Mouse (Mus musculus): ENCODE measurements around the gene Agbl5. TPM values are rescaled to one million over a fixed set of nuclear protein-coding genes. Genes with fewer than 3 reads are reported as not detected.

Gene Agbl5
- polyA plus RNA-seq (2017; shearing (Covaris generic)): 10 to 100 TPM; 14.0 to 15.8 TPM

GRCm38 (mm10) chr5:30888337-30889087 is at the start of gene Agbl5:
Agbl5 (plus strand) TSS chr5:30888694.

GRCm38 (mm10) chr5:30867712-30868111 is 20.8 kb upstream of the Agbl5 start, which contains the start of gene Tmem214:
Tmem214 (plus strand) TSS chr5:30868012.

DNA sequence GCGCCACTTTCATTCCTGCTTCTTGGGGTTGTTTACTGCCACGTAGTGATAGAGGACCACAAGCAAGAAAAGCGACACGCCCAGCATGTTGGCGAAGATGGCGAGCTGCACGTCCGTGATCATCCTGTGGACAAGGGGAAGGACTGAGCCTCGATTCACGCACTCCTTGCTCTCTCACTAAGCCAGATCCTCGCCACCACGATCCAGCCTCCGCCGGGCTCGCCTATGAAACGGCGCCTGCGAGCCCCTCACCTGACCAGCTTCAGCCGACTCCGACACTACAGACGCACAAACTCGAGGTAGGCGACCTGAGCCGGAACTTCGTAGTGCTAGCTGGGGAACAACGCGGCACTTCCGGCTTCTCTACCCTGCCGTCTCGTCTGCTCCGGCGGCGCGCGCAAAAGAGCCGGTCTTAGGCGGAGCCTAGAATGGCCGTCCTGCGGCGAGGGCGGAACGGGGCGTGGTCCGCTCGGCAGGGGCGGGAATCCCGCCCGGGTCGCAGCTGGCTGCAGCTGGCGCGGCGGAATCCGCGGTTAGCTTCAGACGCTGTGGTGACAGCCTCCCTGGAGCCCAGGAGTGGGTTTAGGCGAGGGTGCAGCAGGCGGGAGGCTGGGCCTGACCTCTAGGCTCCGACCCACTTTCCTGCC is 19.0 kb downstream of the Agbl5 start, which contains the start of gene Ost4:
Gene Ost4 (minus strand): TSS at position 376 of the 647 bp plus-strand sequence.

GRCm38 (mm10) chr5:30913060-30913841 is 24.8 kb downstream of the Agbl5 start, which contains the start of gene Emilin1:
Emilin1 (plus strand) TSS chr5:30913402.

DNA sequence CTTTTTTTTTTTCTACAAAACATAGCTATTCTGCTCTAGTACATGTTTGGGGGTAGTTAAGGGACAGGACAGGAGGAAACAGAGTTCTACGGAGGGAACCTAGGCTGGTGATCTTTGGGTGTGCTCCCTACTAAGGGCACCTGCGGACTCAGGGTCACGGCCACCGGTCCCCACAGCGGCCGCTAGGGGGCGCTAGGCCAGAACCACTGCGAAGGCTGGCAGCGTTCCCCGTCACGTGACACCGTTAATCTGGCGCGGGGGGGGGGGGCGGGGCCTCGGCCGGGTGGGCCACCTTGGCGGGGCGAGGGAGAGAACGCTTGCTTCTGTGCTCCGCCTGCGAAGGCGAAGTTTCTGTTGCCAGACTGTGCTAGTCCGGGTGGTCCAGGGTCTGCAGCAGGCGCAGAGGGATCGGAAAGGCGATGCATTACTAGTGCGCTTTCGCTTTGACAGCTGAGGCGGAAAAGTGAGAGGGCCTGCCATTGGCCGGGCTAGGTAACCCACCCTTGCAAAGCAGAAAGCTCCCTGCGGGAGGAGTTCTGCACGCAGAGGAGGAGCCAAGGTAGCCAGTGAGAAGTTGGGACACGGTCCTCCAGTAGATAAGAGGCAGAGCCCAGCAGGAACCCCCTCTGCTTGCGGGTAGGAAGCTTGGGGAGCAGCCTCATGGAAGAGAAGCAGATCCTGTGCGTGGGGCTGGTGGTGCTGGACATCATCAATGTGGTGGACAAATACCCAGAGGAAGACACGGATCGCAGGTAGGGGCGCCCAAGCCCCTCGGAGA is 33.0 kb downstream of the Agbl5 start, which contains the start of gene Khk:
Gene Khk (plus strand): TSS at position 176 of the 778 bp plus-strand sequence.

GRCm38 (mm10) chr5:30944956-30945781 is 56.7 kb downstream of the Agbl5 start, which contains the start of gene Cgref1:
Cgref1 (minus strand) TSS chr5:30945591.

Other genes with a start within 250 kb of the Agbl5 start
- gene Slc35f6, start 240.8 kb upstream of the Agbl5 start, polyA plus RNA-seq (2017; shearing (Covaris generic)): 10 to 100 TPM; 21.2 to 29.5 TPM
- gene Cenpa, start 221.9 kb upstream of the Agbl5 start, polyA plus RNA-seq (2017; shearing (Covaris generic)): 100 to 1,000 TPM; 100 to 146 TPM
- under 1 TPM in 1 of 2 experiments, not detected in 1; 0.34 TPM for gene Dpysl5, start 177.1 kb upstream of the Agbl5 start, polyA plus RNA-seq (2017; shearing (Covaris generic))
- gene Mapre3, start 74.1 kb upstream of the Agbl5 start, polyA plus RNA-seq (2017; shearing (Covaris generic)): 1 to 10 TPM; 5.3 to 9.4 TPM
- 10 to 100 TPM; 40.8 to 58.5 TPM for gene Tmem214, start 20.7 kb upstream of the Agbl5 start, polyA plus RNA-seq (2017; shearing (Covaris generic))
- 100 to 1,000 TPM; 254 to 259 TPM for gene Ost4, start 19.1 kb downstream of the Agbl5 start, polyA plus RNA-seq (2017; shearing (Covaris generic))
- gene Emilin1, start 24.7 kb downstream of the Agbl5 start, polyA plus RNA-seq (2017; shearing (Covaris generic)): 10 to 100 TPM in 1 of 2 experiments, 1 to 10 TPM in 1; 2.9 to 10.4 TPM
- gene Khk, start 32.7 kb downstream of the Agbl5 start, polyA plus RNA-seq (2017; shearing (Covaris generic)): 10 to 100 TPM; 14.9 to 29.3 TPM
- gene Cgref1, start 56.9 kb downstream of the Agbl5 start, polyA plus RNA-seq (2017; shearing (Covaris generic)): under 1 TPM in 1 of 2 experiments, not detected in 1; 0.34 TPM
- gene Preb, start 71.7 kb downstream of the Agbl5 start, polyA plus RNA-seq (2017; shearing (Covaris generic)): 100 to 1,000 TPM; 163 to 180 TPM
- not detected for gene Tcf23, start 80.0 kb downstream of the Agbl5 start, polyA plus RNA-seq (2017; shearing (Covaris generic))
- gene Atraid, start 159.6 kb downstream of the Agbl5 start, polyA plus RNA-seq (2017; shearing (Covaris generic)): 100 to 1,000 TPM in 1 of 2 experiments, 10 to 100 TPM in 1; 84.2 to 138 TPM
- gene Slc5a6, start 160.2 kb downstream of the Agbl5 start, polyA plus RNA-seq (2017; shearing (Covaris generic)): 1 to 10 TPM; 4.7 to 6.5 TPM
- 10 to 100 TPM; 11.3 to 17.1 TPM for gene Cad, start 166.1 kb downstream of the Agbl5 start, polyA plus RNA-seq (2017; shearing (Covaris generic))
- gene Dnajc5g, start 217.6 kb downstream of the Agbl5 start, polyA plus RNA-seq (2017; shearing (Covaris generic)): under 1 TPM in 1 of 2 experiments, not detected in 1; 0.15 TPM
- not detected for gene Slc30a3, start 219.5 kb downstream of the Agbl5 start, polyA plus RNA-seq (2017; shearing (Covaris generic))
- not detected for gene Trim54, start 228.0 kb downstream of the Agbl5 start, polyA plus RNA-seq (2017; shearing (Covaris generic))

All from activated CD4-positive, CD25-positive, alpha-beta regulatory T cell (primary cell).